8 mouse cellular contexts compared by ENCODE assay signal in the genomic region with DNA sequence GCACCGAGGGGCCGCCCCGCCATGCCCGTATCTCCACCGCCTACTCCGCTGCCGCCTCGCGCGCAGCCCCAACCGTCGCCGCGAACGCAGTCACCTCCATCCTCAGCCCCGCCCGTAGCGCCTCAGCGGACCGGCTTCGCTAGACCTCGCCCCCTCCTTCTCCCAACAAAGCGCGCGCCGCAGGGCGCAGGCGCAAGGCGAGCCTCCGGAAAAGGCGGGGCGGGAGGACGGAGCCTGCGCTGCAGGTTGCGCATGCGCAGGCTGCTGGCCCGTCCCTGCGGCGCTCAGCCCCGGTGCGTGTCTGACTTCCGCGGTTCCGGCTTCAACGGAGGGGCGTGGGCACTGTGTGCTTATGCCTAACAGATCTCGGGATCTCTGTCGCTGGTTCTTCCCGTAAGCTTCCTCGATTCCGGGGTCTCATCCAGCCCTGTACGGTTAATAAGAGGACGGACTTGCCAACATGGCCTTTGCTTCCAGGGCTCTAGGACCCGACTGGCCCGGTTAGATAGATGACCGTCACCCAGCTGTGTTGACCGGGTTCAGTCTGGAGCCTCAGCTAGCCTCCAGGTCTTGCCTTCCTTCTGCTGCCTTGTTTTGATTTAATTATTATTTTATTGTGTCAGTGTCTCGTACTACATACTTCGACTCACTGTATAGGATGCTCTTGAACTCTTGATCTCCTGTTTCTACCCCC. TPM values are rescaled to one million over a fixed set of nuclear protein-coding genes. Genes with fewer than 3 reads are reported as not detected.
DNase-seq lines count a peak whose midpoint lies in the region; ATAC-seq lines count a peak whose summit lies in the region.

Gene Gmcl1 (minus strand): TSS at position 201 of the 694 bp plus-strand sequence.

- H3K4me2 ChIP-seq in forebrain, embryonic 14.5 days (ENCODE audit: low read length) = peak within 1 kb of the TSS; percentile 76
- peak within 1 kb of the TSS; percentile 82 for H3K4me2 ChIP-seq in neural tube, embryonic 15.5 days

- peak within 1 kb of the TSS; percentile 91 for H3K27ac ChIP-seq in forebrain, embryonic 14.5 days (ENCODE audit: low read depth, low read length)
- peak within 1 kb of the TSS; percentile 92 for H3K27ac ChIP-seq in neural tube, embryonic 15.5 days (replicated peaks)

- ATAC-seq in forebrain, embryonic 14.5 days = peak; percentile 95
- peak; percentile 95 for ATAC-seq in neural tube, embryonic 15.5 days (ENCODE audit: low FRiP score)

- H3K4me3 ChIP-seq in forebrain, embryonic 14.5 days (ENCODE audit: low read depth, low read length) = peak within 1 kb of the TSS; percentile 96
- peak within 1 kb of the TSS; percentile 99 for H3K4me3 ChIP-seq in neural tube, embryonic 15.5 days (replicated peaks)

- peak within 1 kb of the TSS; percentile 95 for H3K9ac ChIP-seq in forebrain, embryonic 14.5 days (ENCODE audit: low read length)
- peak within 1 kb of the TSS; percentile 85 for H3K9ac ChIP-seq in neural tube, embryonic 15.5 days (replicated peaks)

- H3K27me3 ChIP-seq in forebrain, embryonic 14.5 days (replicated peaks; ENCODE audit: control insufficient read depth, insufficient read depth, low read length) = no peaks in the 10 kb centered on the region
- H3K27me3 ChIP-seq in neural tube, embryonic 15.5 days (replicated peaks) = no peaks in the 10 kb centered on the region

- intact Hi-C loops in heart, postnatal 14 days (cut with DNase I) = no loop called here

- WGBS in forebrain, embryonic 14.5 days = 1% methylated on average over 58 of the region's 59 CpGs
- under 1% methylated on average over 57 of the region's 59 CpGs for WGBS in neural tube, embryonic 15.5 days

- H3K36me3 ChIP-seq in forebrain, embryonic 14.5 days (ENCODE audit: control insufficient read depth, insufficient read depth, low read length) = no peaks in the 10 kb centered on the region
- H3K36me3 ChIP-seq in neural tube, embryonic 15.5 days = no peaks in the 10 kb centered on the region

- H3K9me3 ChIP-seq in forebrain, embryonic 14.5 days (replicated peaks; ENCODE audit: control insufficient read depth, low read length) = no peaks in the 10 kb centered on the region
- H3K9me3 ChIP-seq in neural tube, embryonic 15.5 days (replicated peaks) = no peaks in the 10 kb centered on the region

- peaks cover 6% of the 10 kb centered on the region; the same call in 1 of the 2 replicates for H3K4me1 ChIP-seq in forebrain, embryonic 14.5 days (ENCODE audit: control insufficient read depth, insufficient read depth, low read length)
- H3K4me1 ChIP-seq in neural tube, embryonic 15.5 days = peaks cover 39% of the 10 kb centered on the region

- peak; percentile 97 for DNase-seq in ES-CJ7 (ENCODE audit: low read depth, low spot score)
- DNase-seq in cerebellum, adult 11 months = peak; percentile 93
- peak; percentile 98 for DNase-seq in forebrain, embryonic 14.5 days (ENCODE audit: low spot score)
- peak; percentile 97 for DNase-seq in heart, postnatal 14 days
- DNase-seq in layer of hippocampus, adult 11-12 months (ENCODE audit: low spot score) = peak; percentile 90
- DNase-seq in lung, adult 18-20 months = peak; percentile 93 to 96
- DNase-seq in testis, postnatal 14 days (ENCODE audit: low spot score) = peak; percentile 95

RNA-seq across cellular contexts. Expression of gene Gmcl1, which starts in this region (rescaled TPM):
- polyA plus RNA-seq in forebrain, embryonic 14.5 days (2014; fragmentation: Nextera tagmentation; extraction: Ambion mirVana) = 33.8 and 39.3 TPM in 2 replicates
- 1 to 10 TPM; 6.7 to 6.9 TPM for total RNA-seq in heart, postnatal 14 days (2021)
- 38.7 and 41.8 TPM in 2 replicates for polyA plus RNA-seq in neural tube, embryonic 15.5 days (2015; fragmentation: Nextera tagmentation; extraction: Ambion mirVana)

Comparison
In these comparisons a context has a peak if more than half of its experiments do, and no peak if none do; other contexts are left out.
1. Peak in every context shown above with its lines: DNase-seq, ATAC-seq, H3K4me3 ChIP-seq and H3K27ac ChIP-seq.